In genomic region chr2:144164102-144164501, GRCm38 (mm10) we compare ENCODE assay signal across 7 mouse cellular contexts.
DNase-seq lines count a peak whose midpoint lies in the region; ATAC-seq and TF ChIP-seq lines count a peak whose summit lies in the region.

No protein-coding gene starts in this region.

- no peak for TF ChIP-seq CTCF in forebrain, postnatal 0 days (IDR thresholded peaks at IDR 0.05; ENCODE audit: low read depth)

- TF ChIP-seq POLR2A in limb, embryonic 14.5 days (IDR thresholded peaks at IDR 0.05; ENCODE audit: borderline replicate concordance, extremely low read depth, insufficient read depth, insufficient read length): no peak
- TF ChIP-seq POLR2A in myocyte (IDR thresholded peaks at IDR 0.05; ENCODE audit: insufficient read length, low read depth): no peak

- WGBS in forebrain, postnatal 0 days: 2% methylated on average over 8 of the region's 8 CpGs
- WGBS in hindbrain, embryonic 15.5 days: 9% methylated on average over 8 of the region's 8 CpGs
- 3% methylated on average over 8 of the region's 8 CpGs for WGBS in limb, embryonic 14.5 days

- peak overlapping the region; percentile 86; the same call in 1 of the 2 replicates for H3K9ac ChIP-seq in forebrain, postnatal 0 days
- H3K9ac ChIP-seq in hindbrain, embryonic 15.5 days: peak overlapping the region; percentile 89
- H3K9ac ChIP-seq in limb, embryonic 14.5 days (ENCODE audit: low read depth, low read length, severe bottlenecking): peak overlapping the region; percentile 39

- peak; percentile 14; the same call in 1 of the 2 replicates for ATAC-seq in forebrain, postnatal 0 days
- ATAC-seq in hindbrain, embryonic 15.5 days (ENCODE audit: low FRiP score, low read depth): no peak
- peak; percentile 5; the same call in 1 of the 2 replicates for ATAC-seq in limb, embryonic 14.5 days (ENCODE audit: low FRiP score, low read depth)
- no peak for ATAC-seq in activated CD4-positive, CD25-positive, alpha-beta regulatory T cell, adult 4 months

- peak overlapping the region; percentile 63 for H3K4me3 ChIP-seq in forebrain, postnatal 0 days (ENCODE audit: low read depth, low read length)
- peak overlapping the region; percentile 82 for H3K4me3 ChIP-seq in hindbrain, embryonic 15.5 days
- peak overlapping the region; percentile 64 for H3K4me3 ChIP-seq in limb, embryonic 14.5 days (replicated peaks; ENCODE audit: low read length)
- H3K4me3 ChIP-seq in myocyte: peak overlapping the region; percentile 41

- no peaks in the 10 kb centered on the region for H3K36me3 ChIP-seq in forebrain, postnatal 0 days (ENCODE audit: insufficient read depth)
- no peaks in the 10 kb centered on the region for H3K36me3 ChIP-seq in hindbrain, embryonic 15.5 days
- no peaks in the 10 kb centered on the region for H3K36me3 ChIP-seq in limb, embryonic 14.5 days (ENCODE audit: control insufficient read depth, insufficient read depth, low read length)
- H3K36me3 ChIP-seq in myocyte (ENCODE audit: control insufficient read depth, insufficient read depth): no peaks in the 10 kb centered on the region

- H3K27ac ChIP-seq in forebrain, postnatal 0 days (ENCODE audit: low read depth, low read length): peak overlapping the region; percentile 60; the same call in 1 of the 2 replicates
- H3K27ac ChIP-seq in hindbrain, embryonic 15.5 days (replicated peaks): peak overlapping the region; percentile 98
- peak overlapping the region; percentile 97 for H3K27ac ChIP-seq in limb, embryonic 14.5 days (replicated peaks; ENCODE audit: low read depth, low read length)

- H3K79me2 ChIP-seq in myocyte (ENCODE audit: control insufficient read depth, insufficient read depth): no peaks in the 10 kb centered on the region

- H3K27me3 ChIP-seq in forebrain, postnatal 0 days (ENCODE audit: insufficient read depth, low read length): no peaks in the 10 kb centered on the region
- no peaks in the 10 kb centered on the region for H3K27me3 ChIP-seq in hindbrain, embryonic 15.5 days
- no peaks in the 10 kb centered on the region for H3K27me3 ChIP-seq in limb, embryonic 14.5 days (ENCODE audit: control insufficient read depth, insufficient read depth, low read length)
- no peaks in the 10 kb centered on the region for H3K27me3 ChIP-seq in myocyte (ENCODE audit: control insufficient read depth, insufficient read depth, insufficient read length)

- no peak overlapping the region for H3ac ChIP-seq in myocyte (ENCODE audit: control insufficient read depth, insufficient read length)

- peak overlapping the region; percentile 91 for H3K4me2 ChIP-seq in forebrain, postnatal 0 days (ENCODE audit: low read depth)
- H3K4me2 ChIP-seq in hindbrain, embryonic 15.5 days: peak overlapping the region; percentile 85
- H3K4me2 ChIP-seq in limb, embryonic 14.5 days (replicated peaks; ENCODE audit: low read depth, low read length, severe bottlenecking): peak overlapping the region; percentile 75
- peak overlapping the region; percentile 91 for H3K4me2 ChIP-seq in myocyte (ENCODE audit: low read depth)

- H3K9me3 ChIP-seq in forebrain, postnatal 0 days (ENCODE audit: low read length): no peaks in the 10 kb centered on the region
- H3K9me3 ChIP-seq in hindbrain, embryonic 15.5 days: no peaks in the 10 kb centered on the region
- no peaks in the 10 kb centered on the region for H3K9me3 ChIP-seq in limb, embryonic 14.5 days (ENCODE audit: control insufficient read depth, low read length)

- DNase-seq in urinary bladder, postnatal 25 days (ENCODE audit: low spot score): peak; percentile 21
- no peak for DNase-seq in urinary bladder, adult 2 months (ENCODE audit: low spot score)
- peak; percentile 41 for DNase-seq in forebrain, postnatal 0 days
- DNase-seq in limb, embryonic 14.5 days (ENCODE audit: low spot score): peak; percentile 83

- H3K4me1 ChIP-seq in forebrain, postnatal 0 days (ENCODE audit: insufficient read depth): peaks cover 6% of the 10 kb centered on the region; the same call in 1 of the 2 replicates
- H3K4me1 ChIP-seq in hindbrain, embryonic 15.5 days (replicated peaks): peaks cover 22% of the 10 kb centered on the region
- peaks cover 52% of the 10 kb centered on the region for H3K4me1 ChIP-seq in limb, embryonic 14.5 days (ENCODE audit: control insufficient read depth, insufficient read depth, low read length)

TF ChIP-seq in myocyte, 11 proteins besides CTCF, POLR2A, EP300 and RAD21:
- TF ChIP-seq REST (IDR thresholded peaks at IDR 0.05; ENCODE audit: insufficient read depth, insufficient read length) (no peak), MYOD1 (IDR thresholded peaks at IDR 0.05; ENCODE audit: control insufficient read depth in 1 of 3, insufficient read length in 2 of 3, low read depth in 2 of 3) (peak in 2 of 3 experiments; percentile 28 to 39), MYOG (IDR thresholded peaks at IDR 0.05; ENCODE audit: control insufficient read depth in 1 of 3, insufficient read depth in 1 of 3, insufficient read length in 2 of 3, low read depth in 2 of 3) (peak in 1 of 3 experiments; percentile 62), MAX (IDR thresholded peaks at IDR 0.05; ENCODE audit: low read depth) (no peak), TCF12 (IDR thresholded peaks at IDR 0.05; ENCODE audit: insufficient read depth, poor library complexity, severe bottlenecking) (no peak), E2F4 (IDR thresholded peaks at IDR 0.05; ENCODE audit: insufficient read depth) (no peak), TCF3 (IDR thresholded peaks at IDR 0.05; ENCODE audit: insufficient read length, low read depth) (no peak), USF1 (IDR thresholded peaks at IDR 0.05; ENCODE audit: low read depth) (no peak), SRF (IDR thresholded peaks at IDR 0.05; ENCODE audit: control insufficient read depth, insufficient read length, low read depth) (no peak), POLR2AphosphoS2 (IDR thresholded peaks at IDR 0.05; ENCODE audit: insufficient read length, low read depth) (no peak), CEBPB (IDR thresholded peaks at IDR 0.05; ENCODE audit: insufficient read depth, poor library complexity, severe bottlenecking) (no peak)

Comparison
In these comparisons a context has a peak if more than half of its experiments do, and no peak if none do; other contexts are left out.
1. ATAC-seq: peak in forebrain, postnatal 0 days (single experiment) and limb, embryonic 14.5 days (single experiment); none in hindbrain, embryonic 15.5 days (single experiment) and activated CD4-positive, CD25-positive, alpha-beta regulatory T cell, adult 4 months (single experiment).
2. H3K9ac ChIP-seq: peak in every context shown above with its lines; median percentile 89 in hindbrain, embryonic 15.5 days; 86 in forebrain, postnatal 0 days; 39 in limb, embryonic 14.5 days.
3. Peak in every context shown above with its lines, with median percentiles within 50 percentile points of each other: H3K27ac ChIP-seq, H3K4me2 ChIP-seq and H3K4me3 ChIP-seq.